Mouse (Mus musculus): ENCODE data around the gene Ccna2. TPM values are rescaled to one million over a fixed set of nuclear protein-coding genes. Genes with fewer than 3 reads are reported as not detected.

The Ccna2 gene
- total RNA-seq, 4 experiments from 2014 or later: 1.1 to 1.3 (median 1.2) TPM

DNA sequence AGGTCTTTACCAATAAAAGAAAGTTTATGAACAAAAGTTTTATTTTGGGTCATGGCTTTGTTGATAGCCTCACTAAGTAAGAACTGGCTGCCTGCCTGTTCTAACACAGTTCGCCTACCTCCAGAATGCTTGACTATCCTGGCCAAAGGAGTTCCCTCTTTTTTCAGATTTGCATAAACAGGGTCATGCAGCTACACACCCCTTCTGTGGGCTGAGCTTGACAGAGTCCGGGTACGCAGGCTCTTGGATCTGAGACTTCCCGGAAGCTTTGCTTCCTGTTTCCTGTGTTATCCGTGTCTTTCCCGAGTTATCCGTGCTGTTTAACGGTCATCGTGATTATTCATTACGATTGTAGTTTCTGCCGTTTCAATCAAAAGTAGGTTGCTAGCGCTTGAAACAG, 35.9 kb downstream of the Ccna2 start:
- no peak for DNase-seq (ENCODE audit: low spot score in 2 of 2)

DNA sequence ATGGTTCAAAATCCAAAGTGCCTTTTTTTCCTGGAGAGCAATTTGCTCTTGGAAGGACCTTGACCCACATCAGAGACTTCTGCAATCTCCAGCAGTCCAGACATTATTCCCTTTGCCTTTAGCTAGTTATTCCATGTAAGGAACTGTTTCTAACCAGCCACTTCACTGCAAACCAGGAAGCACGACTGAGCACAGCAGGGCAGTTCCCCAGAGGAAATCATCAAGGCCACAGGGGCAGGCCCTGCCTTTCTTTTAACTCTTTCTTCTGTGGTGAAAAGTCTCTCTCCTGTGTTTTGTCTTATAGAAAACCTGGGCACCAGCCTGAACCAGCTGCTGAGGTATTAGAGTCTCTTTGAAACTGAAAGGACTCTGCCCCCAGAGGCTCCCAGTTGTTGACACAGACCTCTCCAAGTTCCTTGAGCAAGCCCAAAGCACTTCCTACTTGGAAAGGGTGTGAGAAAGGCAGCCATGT, 38.7 kb downstream of the Ccna2 start:
- DNase-seq (ENCODE audit: low spot score in 2 of 2): no peak

- no peak for DNase-seq (ENCODE audit: low spot score in 2 of 2)
Observed at GRCm38 (mm10) chr3:36532738-36533137, 39.2 kb downstream of the Ccna2 start.

DNA sequence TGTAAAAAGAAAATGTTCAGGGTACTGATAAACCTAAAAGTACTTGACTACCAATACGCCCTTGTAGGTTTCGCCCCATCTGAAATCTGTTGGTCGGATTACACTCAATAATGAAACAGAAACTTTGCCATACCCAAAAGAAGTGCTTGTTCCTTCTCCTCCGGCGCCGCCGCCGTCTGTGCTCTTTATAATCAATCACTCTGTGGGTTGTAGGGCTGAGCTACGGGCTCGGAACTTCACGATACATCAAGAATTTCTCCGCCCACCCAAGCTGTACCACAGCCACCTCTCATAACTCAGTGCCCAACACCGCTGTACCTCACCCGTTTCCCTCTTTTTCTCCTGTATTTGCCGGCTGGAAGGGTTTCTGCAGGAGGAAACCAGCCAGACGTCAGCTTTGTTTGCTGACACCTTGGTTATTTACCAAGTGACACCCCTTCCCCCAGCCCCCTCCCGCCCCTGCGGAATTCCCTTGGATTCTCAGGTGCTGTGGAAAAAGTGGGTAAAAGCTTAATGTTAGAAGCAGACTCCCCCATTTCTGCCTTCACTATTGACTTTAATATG, 39.9 kb downstream of the Ccna2 start:
- DNase-seq (ENCODE audit: low spot score in 2 of 2): no peak

GRCm38 (mm10) chr3:36531242-36531641, 40.7 kb downstream of the Ccna2 start:
- DNase-seq (ENCODE audit: low spot score in 2 of 2): no peak

DNA sequence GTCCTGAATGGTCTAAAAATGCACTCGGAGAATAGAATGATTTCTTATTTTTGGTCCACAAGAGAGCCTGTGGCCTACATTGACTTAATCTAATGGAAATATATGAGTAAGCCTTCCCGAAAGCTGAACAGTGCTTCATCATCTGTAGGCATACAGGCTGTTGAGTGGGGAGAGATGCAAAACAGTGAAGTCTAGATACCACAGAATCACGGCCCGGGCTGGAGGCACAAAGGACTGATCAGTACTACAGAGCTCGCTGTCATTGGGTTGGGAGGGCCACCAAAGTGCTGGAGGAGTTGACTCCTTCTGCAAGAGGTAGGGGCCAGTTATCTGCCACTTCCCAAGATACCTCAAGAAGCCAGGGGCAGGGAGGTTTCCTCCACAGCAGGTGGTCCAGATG, 41.2 kb downstream of the Ccna2 start:
- no peak for DNase-seq (ENCODE audit: low spot score in 2 of 2)

GRCm38 (mm10) chr3:36530345-36530744, 41.6 kb downstream of the Ccna2 start:
- DNase-seq (ENCODE audit: low spot score in 2 of 2): peak in 1 of 2 experiments; percentile 44

GRCm38 (mm10) chr3:36524466-36524865, 47.5 kb downstream of the Ccna2 start:
- no peak for DNase-seq (ENCODE audit: low spot score in 2 of 2)

DNA sequence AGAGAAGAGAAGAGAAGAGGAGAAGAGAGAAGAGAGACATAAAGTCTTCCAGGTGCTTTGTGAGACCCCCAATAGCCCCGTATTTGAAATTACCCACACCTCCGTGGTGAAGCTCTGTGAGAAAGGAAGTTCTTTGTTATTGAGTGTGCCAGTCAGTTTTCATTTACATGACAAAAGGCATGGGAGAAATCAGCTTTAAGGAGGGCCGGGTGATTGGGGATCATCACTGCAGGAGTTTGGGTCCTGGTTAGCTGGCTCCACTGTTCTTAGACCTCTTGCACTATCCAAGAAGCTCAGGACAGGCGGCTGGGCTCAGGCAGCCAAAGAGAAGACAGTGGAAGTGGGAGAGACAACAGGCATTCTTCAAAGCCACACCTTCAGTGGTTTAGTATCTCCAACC, 49.8 kb downstream of the Ccna2 start:
- no peak for DNase-seq (ENCODE audit: low spot score in 2 of 2)

GRCm38 (mm10) chr3:36521073-36522060, 50.6 kb downstream of the Ccna2 start, which contains the start of gene Gm11549:
Gene Gm11549, minus strand, starts transcription at chr3:36521813.
- no peak for DNase-seq (ENCODE audit: low spot score in 2 of 2)

DNA sequence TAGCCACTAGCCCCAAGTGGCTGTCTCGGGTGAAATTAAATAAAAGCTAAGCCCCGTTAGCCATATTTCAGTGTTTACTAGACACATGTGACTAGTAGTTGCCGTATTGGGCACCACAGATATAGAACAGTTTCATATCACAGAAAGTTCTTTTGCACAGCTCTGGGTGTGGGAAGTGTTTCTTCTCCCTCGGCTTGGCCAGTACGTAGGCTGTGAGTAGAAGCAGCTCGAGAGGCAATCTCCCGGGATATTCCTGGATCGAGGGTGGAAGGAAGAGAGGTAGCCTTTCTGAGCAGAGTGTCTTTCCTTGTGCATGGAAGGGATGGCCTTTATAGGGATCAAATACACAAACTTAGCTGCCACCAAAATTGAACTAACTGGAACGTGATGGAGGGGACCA, 55.8 kb downstream of the Ccna2 start:
- DNase-seq (ENCODE audit: low spot score in 2 of 2): no peak

Other genes starting within 250 kb of the Ccna2 start
- 10 to 100 TPM; 53.9 to 99.1 (median 73.0) TPM for gene Anxa5, start 96.3 kb downstream of the Ccna2 start, total RNA-seq (2022)
- gene 1810062G17Rik, start 96.2 kb downstream of the Ccna2 start, total RNA-seq (2022): not detected
- 1 to 10 TPM; 2.7 to 4.2 (median 3.1) TPM for gene Gm11549, start 50.3 kb downstream of the Ccna2 start, total RNA-seq (2022)
- 10 to 100 TPM; 39.0 to 42.2 (median 40.3) TPM for gene Exosc9, start 19.5 kb downstream of the Ccna2 start, total RNA-seq (2022)
- 10 to 100 TPM; 16.1 to 24.6 (median 19.5) TPM for gene Bbs7, start 41.3 kb upstream of the Ccna2 start, total RNA-seq (2022)
- gene Trpc3, start 118.0 kb upstream of the Ccna2 start, total RNA-seq (2022): 1 to 10 TPM; 3.9 to 9.6 (median 6.6) TPM

Measured in layer of hippocampus, adult 8-10 months (tissue).